Mouse (Mus musculus): Measurements from ENCODE around the gene Tspan11.

DNA sequence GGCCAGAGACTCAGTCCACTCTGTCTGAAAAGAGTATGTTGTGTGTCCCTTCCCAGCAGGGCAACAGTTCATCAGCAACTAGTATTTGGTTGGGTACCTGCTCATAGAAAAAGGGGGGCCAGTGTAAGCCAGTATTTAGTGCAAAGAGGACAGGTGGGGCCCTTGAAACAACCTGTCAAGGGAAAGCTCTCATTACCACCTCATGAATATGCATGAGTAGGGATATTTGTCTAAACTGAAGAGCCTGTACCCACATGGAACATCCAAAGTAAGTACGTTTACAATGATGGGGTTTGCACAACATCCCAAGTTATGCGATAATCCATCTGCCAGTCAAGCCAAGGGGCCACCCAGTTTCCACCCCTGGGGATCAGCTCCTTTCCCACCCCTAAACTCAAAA is 47.9 kb upstream of the Tspan11 start:
- TF ChIP-seq CTCF (IDR thresholded peaks at IDR 0.05), result no peak
- TF ChIP-seq EP300 (IDR thresholded peaks at IDR 0.05), result no peak

All from lung, postnatal 0 days (tissue).